Comparison of ENCODE assay signal across 8 mouse cellular contexts in genomic region chr8:69584611-69585202, GRCm38 (mm10). TPM values are rescaled to one million over a fixed set of nuclear protein-coding genes. Genes with fewer than 3 reads are reported as not detected.
DNase-seq lines count a peak whose midpoint lies in the region; ATAC-seq and TF ChIP-seq lines count a peak whose summit lies in the region.

No protein-coding gene starts in this region.

- H3K4me2 ChIP-seq in embryonic facial prominence, embryonic 14.5 days (ENCODE audit: low read depth, low read length): peak overlapping the region; percentile 76
- H3K4me2 ChIP-seq in heart, postnatal 0 days (ENCODE audit: low read depth, low read length): peak overlapping the region; percentile 80

- ATAC-seq in embryonic facial prominence, embryonic 14.5 days (ENCODE audit: low read depth): peak; percentile 57; the same call in 1 of the 2 replicates
- 0 out of 2 replicates have a peak, but pooled peaks have one; percentile 27 for ATAC-seq in heart, postnatal 0 days (ENCODE audit: insufficient read depth, low read depth)
- ATAC-seq in megakaryocyte-erythroid progenitor cell, adult 5-6 weeks (replicated peaks; ENCODE audit: low FRiP score, low TSS enrichment, poor library complexity, severe bottlenecking): no peak

- 2% methylated on average over 41 of the region's 54 CpGs for WGBS in embryonic facial prominence, embryonic 14.5 days
- WGBS in heart, postnatal 0 days: under 1% methylated on average over 54 of the region's 54 CpGs
- WGBS in lung, adult 2 months: 3% methylated on average over 54 of the region's 54 CpGs

- peak overlapping the region; percentile 55 to 69 for H3K4me3 ChIP-seq in ES-E14 (ENCODE audit: insufficient read depth in 1 of 2, low read depth in 1 of 2, low read length in 2 of 2, poor library complexity in 1 of 2, severe bottlenecking in 1 of 2)
- peak overlapping the region; percentile 47 for H3K4me3 ChIP-seq in embryonic facial prominence, embryonic 14.5 days (ENCODE audit: low read depth, low read length)
- H3K4me3 ChIP-seq in heart, postnatal 0 days (ENCODE audit: low read depth, low read length): peak overlapping the region; percentile 54
- peak overlapping the region; percentile 42 for H3K4me3 ChIP-seq in lung, adult 2 months (replicated peaks; ENCODE audit: extremely low read depth, low read depth, low read length)

- no peak overlapping the region for H3K27ac ChIP-seq in ES-E14 (ENCODE audit: insufficient read depth, low read depth, low read length, poor library complexity, severe bottlenecking)
- peak overlapping the region; percentile 48 for H3K27ac ChIP-seq in embryonic facial prominence, embryonic 14.5 days (replicated peaks; ENCODE audit: low read depth, low read length)
- H3K27ac ChIP-seq in heart, postnatal 0 days (ENCODE audit: low read depth): 0 out of 2 replicates have a peak overlapping the region, but pooled peaks have one; percentile 25

- peak; percentile 29 for DNase-seq in ES-E14 (ENCODE audit: low read depth, low spot score)
- peak; percentile 54 to 56 for DNase-seq in adrenal gland, postnatal 36 days
- DNase-seq in embryonic facial prominence, embryonic 14.5 days (ENCODE audit: low spot score): peak; percentile 47
- peak; percentile 8 for DNase-seq in heart, postnatal 0 days (ENCODE audit: low spot score)
- DNase-seq in kidney, postnatal 4 days: peak; percentile 60 to 67
- DNase-seq in lung, adult 2 months: peak; percentile 14
- DNase-seq in ovary, postnatal 10 days (ENCODE audit: low spot score): peak; percentile 43

- H3K9me3 ChIP-seq in ES-E14 (ENCODE audit: control insufficient read depth, insufficient read depth, low read depth, low read length): no peaks in the 10 kb centered on the region
- no peaks in the 10 kb centered on the region for H3K9me3 ChIP-seq in embryonic facial prominence, embryonic 14.5 days (ENCODE audit: control insufficient read depth, low read length)
- no peaks in the 10 kb centered on the region for H3K9me3 ChIP-seq in heart, postnatal 0 days (replicated peaks; ENCODE audit: control insufficient read depth, low read length)

- no peaks in the 10 kb centered on the region for H3K4me1 ChIP-seq in ES-E14 (ENCODE audit: control insufficient read depth in 2 of 2, insufficient read depth in 2 of 2, low read length in 2 of 2, poor library complexity in 1 of 2)
- no peaks in the 10 kb centered on the region for H3K4me1 ChIP-seq in embryonic facial prominence, embryonic 14.5 days (ENCODE audit: control insufficient read depth, insufficient read depth, low read length)
- no peaks in the 10 kb centered on the region for H3K4me1 ChIP-seq in heart, postnatal 0 days (ENCODE audit: control insufficient read depth, insufficient read depth)
- H3K4me1 ChIP-seq in lung, adult 2 months (ENCODE audit: control insufficient read depth, insufficient read depth, low read length): peaks cover 2% of the 10 kb centered on the region; the same call in 1 of the 2 replicates

- H3K9ac ChIP-seq in ES-E14 (ENCODE audit: insufficient read depth, low read depth, low read length, poor library complexity, severe bottlenecking): peak overlapping the region; percentile 50
- peak overlapping the region; percentile 75 for H3K9ac ChIP-seq in embryonic facial prominence, embryonic 14.5 days (ENCODE audit: low read depth, low read length)
- peak overlapping the region; percentile 71 for H3K9ac ChIP-seq in heart, postnatal 0 days (replicated peaks; ENCODE audit: low read depth, low read length)

- H3K36me3 ChIP-seq in ES-E14 (ENCODE audit: control insufficient read depth, insufficient read depth, low read length, poor library complexity, severe bottlenecking): no peaks in the 10 kb centered on the region
- H3K36me3 ChIP-seq in embryonic facial prominence, embryonic 14.5 days (ENCODE audit: control insufficient read depth, insufficient read depth, low read length): no peaks in the 10 kb centered on the region
- no peaks in the 10 kb centered on the region for H3K36me3 ChIP-seq in heart, postnatal 0 days (replicated peaks; ENCODE audit: control insufficient read depth, insufficient read depth, low read length)

- no peak for TF ChIP-seq POLR2A in lung, adult 2 months (IDR thresholded peaks at IDR 0.05; ENCODE audit: borderline replicate concordance, extremely low read depth, low read depth, low read length)

- no peak for TF ChIP-seq CTCF in heart, postnatal 0 days (IDR thresholded peaks at IDR 0.05; ENCODE audit: low read depth)
- TF ChIP-seq CTCF in lung, adult 2 months (IDR thresholded peaks at IDR 0.05; ENCODE audit: insufficient read depth, low read length): no peak

- TF ChIP-seq EP300 in heart, postnatal 0 days (IDR thresholded peaks at IDR 0.05; ENCODE audit: low read depth): no peak

- in situ Hi-C loops in ES-E14 (cut with MboI; ENCODE audit: low sequenced_read_pairs in 2 of 2, unreplicated experiment in 2 of 2): no loop called here

- no peaks in the 10 kb centered on the region for H3K27me3 ChIP-seq in embryonic facial prominence, embryonic 14.5 days (replicated peaks; ENCODE audit: control insufficient read depth, insufficient read depth, low read length)
- H3K27me3 ChIP-seq in heart, postnatal 0 days (ENCODE audit: control insufficient read depth, insufficient read depth, low read length): no peaks in the 10 kb centered on the region

TF ChIP-seq in ES-E14, 5 proteins besides CTCF, POLR2A, EP300 and RAD21:
- TF ChIP-seq MAFK (IDR thresholded peaks at IDR 0.05; ENCODE audit: insufficient read depth, low read depth, low read length) (no peak), CHD2 (IDR thresholded peaks at IDR 0.05; ENCODE audit: low read depth, low read length) (no peak), ZC3H11A (IDR thresholded peaks at IDR 0.05; ENCODE audit: borderline replicate concordance, low read depth, low read length) (no peak), HCFC1 (IDR thresholded peaks at IDR 0.05; ENCODE audit: borderline replicate concordance, insufficient read depth, low read length) (no peak), ZNF384 (IDR thresholded peaks at IDR 0.05; ENCODE audit: low read depth, low read length) (no peak)

RNA-seq across cellular contexts. Expression of gene Zfp868, which starts 40.6 kb away (rescaled TPM):
- 12.6 and 21.2 TPM in 2 replicates for total RNA-seq in ES-E14 (2012; rRNA removed)
- total RNA-seq in adrenal gland, postnatal 36 days (2021): 10 to 100 TPM; 12.3 to 14.9 TPM
- polyA plus RNA-seq in embryonic facial prominence, embryonic 14.5 days (2014; fragmentation: Nextera tagmentation; extraction: Ambion mirVana): 17.3 and 19.8 TPM in 2 replicates
- total RNA-seq in heart, postnatal 0 days (2014; rRNA removed; ENCODE audit: low replicate concordance): 5.0 and 19.6 TPM in 2 replicates
- polyA plus RNA-seq in heart, postnatal 0 days (2015; fragmentation: Nextera tagmentation; extraction: Ambion mirVana): 9.9 and 10.1 TPM in 2 replicates
- polyA plus RNA-seq in lung, adult 2 months (2012; rRNA removed): 3.3 and 7.0 TPM in 2 replicates
- total RNA-seq in megakaryocyte-erythroid progenitor cell, adult 5-6 weeks (2014; fragmentation: Nextera tagmentation): 34.9 and 36.2 TPM in 2 replicates
- 12.4 and 16.0 TPM in 2 replicates for total RNA-seq in megakaryocyte-erythroid progenitor cell, adult 5-6 weeks (2017)

Comparison
In these comparisons a context has a peak if more than half of its experiments do, and no peak if none do; other contexts are left out.
1. DNase-seq: peak in every context shown above with its lines; median percentile 64 in kidney, postnatal 4 days; 55 in adrenal gland, postnatal 36 days; 47 in embryonic facial prominence, embryonic 14.5 days; 43 in ovary, postnatal 10 days; 29 in ES-E14; 14 in lung, adult 2 months; 8 in heart, postnatal 0 days.